Mouse (Mus musculus) liver, adult 2 months (tissue): ENCODE measurements at regions not wholly inside any gene's neighbourhood (a gene's known extent, or its start where the extent isn't known, plus 50 kb on each side); places are given as distances from the start of the nearest gene placed in this dataset.
"Not testable (repeated sequence)": the region's sequence is repeated elsewhere in the genome, so short reads cannot be mapped to it uniquely, and the experiment has no call there.

ENCODE experiments used
- DNase-seq: peaks from one replicate; pipeline ENCODE4 v3.0.0-alpha.2; 2011; ENCODE audit warnings: low read depth, low spot score; ENCODE audit errors: extremely low read depth
- H3K27ac ChIP-seq: fragments of 200-500 bp; replicated peaks from 2 replicates; pipeline ENCODE4 v1.5.1; 2012; ENCODE audit warnings: low read depth, mild to moderate bottlenecking, control low read depth, inconsistent platforms, low read length; ENCODE audit not compliant: insufficient read depth
- H3K27me3 ChIP-seq: fragments of 200-500 bp; 2 replicates; pipeline ENCODE4 v1.6.1; 2012; ENCODE audit warnings: mild to moderate bottlenecking, moderate library complexity, low read length, inconsistent platforms; ENCODE audit not compliant: control insufficient read depth, insufficient read depth
- H3K36me3 ChIP-seq: fragments of 200-500 bp; 2 replicates; pipeline ENCODE4 v1.6.1; 2012; ENCODE audit warnings: low read length, inconsistent platforms; ENCODE audit not compliant: control insufficient read depth, insufficient read depth
- H3K4me1 ChIP-seq: fragments of 200-500 bp; 2 replicates; pipeline ENCODE4 v1.6.1; 2011; ENCODE audit warnings: low read length; ENCODE audit not compliant: control insufficient read depth, insufficient read depth
- H3K4me3 ChIP-seq: fragments of 200-500 bp; 2 replicates; pipeline ENCODE4 v1.5.1; 2011; ENCODE audit warnings: low read depth, mild to moderate bottlenecking, control low read depth, low read length, moderate library complexity; ENCODE audit not compliant: insufficient read depth
- H3K79me2 ChIP-seq: fragments of 200-500 bp; 2 replicates; pipeline ENCODE4 v1.6.1; 2012; ENCODE audit warnings: inconsistent platforms, mild to moderate bottlenecking, low read length, moderate library complexity; ENCODE audit not compliant: control insufficient read depth, insufficient read depth
- H3K9ac ChIP-seq: fragments of 200-500 bp; 2 replicates; pipeline ENCODE4 v1.6.1; 2012; ENCODE audit warnings: low read depth, mild to moderate bottlenecking, control low read depth, inconsistent platforms, low read length
- CTCF ChIP-seq: fragments of 200-500 bp; IDR thresholded peaks from 2 replicates; pipeline ENCODE4 v1.5.1; 2011; ENCODE audit warnings: low read depth, low read length, control low read depth
- POLR2A ChIP-seq: fragments of 200-500 bp; IDR thresholded peaks from 2 replicates; pipeline ENCODE4 v1.6.1; 2011; ENCODE audit warnings: low read length, control low read depth; ENCODE audit not compliant: insufficient read depth; ENCODE audit errors: extremely low read depth
- WGBS: fragments of 180-500 bp; shearing (Covaris S2); methylation state at CpG from one replicate; pipeline ENCODE4 v1.1.7; 2018; 5-methylcytosine and 5-hydroxymethylcytosine counted together

DNA sequence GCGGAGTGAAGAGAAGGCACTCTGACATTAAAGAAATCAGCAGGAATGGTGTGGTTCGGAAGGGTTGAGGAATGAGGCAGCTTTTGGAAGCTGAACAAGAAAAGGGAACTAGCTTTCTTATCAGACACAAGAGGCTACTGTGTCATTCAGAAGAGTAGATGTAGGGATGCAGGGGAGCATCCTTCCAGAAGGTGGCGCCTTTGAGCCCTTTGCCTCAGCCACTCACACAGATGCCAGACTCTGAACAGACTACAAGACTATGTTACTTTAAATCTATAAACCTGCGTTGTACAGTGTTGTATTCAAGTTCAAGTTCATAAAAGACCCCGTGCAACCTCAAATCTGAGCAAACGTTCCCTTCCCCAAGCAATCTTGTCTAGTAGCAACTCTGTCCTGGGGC lies 128.9 kb downstream of the Kap start:
- WGBS: 68% methylated on average over 6 of the region's 6 CpGs

DNA sequence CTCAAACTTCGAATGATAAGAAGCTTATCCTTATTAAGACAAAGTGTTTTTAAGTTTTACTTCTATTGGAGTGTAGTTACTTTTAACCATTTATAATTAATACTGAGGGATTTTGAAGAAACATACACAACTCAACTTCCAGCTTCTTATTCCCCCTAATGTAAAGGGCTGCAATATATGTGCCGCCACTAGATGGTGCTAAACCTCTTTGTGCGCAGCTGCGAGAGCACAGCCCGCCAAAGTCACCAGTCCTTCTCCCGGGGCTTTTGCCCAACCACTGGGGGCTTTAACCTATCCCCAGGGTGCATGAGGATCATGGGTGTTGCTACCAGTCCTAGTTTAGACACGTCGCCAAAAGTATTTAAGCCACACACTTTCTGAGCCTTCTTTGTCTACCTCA lies 146.8 kb downstream of the Kap start:
- H3K27me3 ChIP-seq, H3K9ac ChIP-seq, H3K4me3 ChIP-seq, H3K36me3 ChIP-seq, H3K79me2 ChIP-seq, H3K27ac ChIP-seq, H3K4me1 ChIP-seq: not testable (repeated sequence)
- TF ChIP-seq CTCF: peak; percentile 44; the same call in 1 of the 2 replicates
- 1% methylated on average over 8 of the region's 8 CpGs for WGBS
- peak; percentile 13 for DNase-seq

More for the DNA sequence above, 128.9 kb downstream of the Kap start:
- H3K79me2 ChIP-seq, H3K4me3 ChIP-seq, H3K9ac ChIP-seq, H3K27ac ChIP-seq, H3K27me3 ChIP-seq, H3K36me3 ChIP-seq, DNase-seq, H3K4me1 ChIP-seq: not testable (repeated sequence)

DNA sequence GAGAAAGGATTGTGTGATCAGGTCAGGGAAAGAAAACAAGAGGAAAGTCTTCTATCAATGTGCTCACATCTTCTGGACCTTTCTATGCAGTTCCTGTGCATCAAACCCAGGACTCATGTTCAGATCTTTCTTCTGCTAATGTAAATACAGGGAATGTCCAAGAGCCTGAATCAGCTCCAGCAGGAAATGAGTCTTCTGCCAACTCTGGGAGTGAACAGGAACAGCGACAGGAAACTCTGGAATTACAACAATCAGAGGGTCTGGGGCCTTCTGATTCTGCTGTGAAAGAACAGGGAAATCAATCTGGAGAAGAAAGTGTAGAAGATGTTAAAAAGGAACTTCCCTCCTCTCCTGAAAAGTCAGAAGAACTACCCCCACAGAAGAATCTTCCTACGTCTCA lies 151.9 kb downstream of the Kap start:
- Histone ChIP-seq H3K36me3 (no peaks in the 10 kb centered on the region), H3K4me3 (no peak overlapping the region), H3K9ac (no peak overlapping the region), H3K4me1 (no peaks in the 10 kb centered on the region), H3K27ac (no peak overlapping the region), H3K79me2 (no peaks in the 10 kb centered on the region), H3K27me3 (no peaks in the 10 kb centered on the region)
- 45% methylated on average over 2 of the region's 2 CpGs for WGBS
- TF ChIP-seq POLR2A: no peak
- DNase-seq: no peak
